Mouse (Mus musculus) Patski (cell line): Measurements from ENCODE around the gene H2afz. TPM values are rescaled to one million over a fixed set of nuclear protein-coding genes. Genes with fewer than 3 reads are reported as not detected.

Experiments
- ATAC-seq: fragments of 100-300 bp; one replicate; pipeline ENCODE4 v1.8.0; 2021
- CTCF ChIA-PET: fragments of 350-600 bp; sonication (Branson Sonifier 250); formaldehyde crosslinking; loops from one replicate; lab custom pipeline; 2022; ENCODE audit warnings: inconsistent platforms; lab: Charles Lee
- POLR2A ChIA-PET: fragments of 350-600 bp; sonication (Branson Sonifier 250); formaldehyde crosslinking; loops from one replicate; lab custom pipeline; 2022; ENCODE audit warnings: antibody characterized with exemption, inconsistent platforms; lab: Charles Lee
- DNase-seq: peaks from one replicate; pipeline ENCODE4 v3.0.0-alpha.2; 2011; ENCODE audit warnings: low read depth, low spot score
- H3K27me3 ChIP-seq: fragments of 371-371 bp; one replicate; pipeline ENCODE4 v1.5.1; 2021
- CTCF ChIP-seq: fragments of 100-300 bp; IDR thresholded peaks from one replicate; pipeline ENCODE4 v1.5.1; 2021
- in situ Hi-C: fragments of 300-500 bp; cut with MboI; formaldehyde crosslinking; loops from 3 replicates; pipeline ENCODE4 v1.11.1; 2018; ENCODE audit warnings: low pct_unique_long_range_greater_than_20kb, mixed read lengths
- polyA plus RNA-seq: library from polyadenylated mRNA; unstranded; gene quantifications from one replicate; pipeline ENCODE4 v1.2.3, GENCODE M21; 2021

The H2afz gene
- 779 TPM for polyA plus RNA-seq

DNA sequence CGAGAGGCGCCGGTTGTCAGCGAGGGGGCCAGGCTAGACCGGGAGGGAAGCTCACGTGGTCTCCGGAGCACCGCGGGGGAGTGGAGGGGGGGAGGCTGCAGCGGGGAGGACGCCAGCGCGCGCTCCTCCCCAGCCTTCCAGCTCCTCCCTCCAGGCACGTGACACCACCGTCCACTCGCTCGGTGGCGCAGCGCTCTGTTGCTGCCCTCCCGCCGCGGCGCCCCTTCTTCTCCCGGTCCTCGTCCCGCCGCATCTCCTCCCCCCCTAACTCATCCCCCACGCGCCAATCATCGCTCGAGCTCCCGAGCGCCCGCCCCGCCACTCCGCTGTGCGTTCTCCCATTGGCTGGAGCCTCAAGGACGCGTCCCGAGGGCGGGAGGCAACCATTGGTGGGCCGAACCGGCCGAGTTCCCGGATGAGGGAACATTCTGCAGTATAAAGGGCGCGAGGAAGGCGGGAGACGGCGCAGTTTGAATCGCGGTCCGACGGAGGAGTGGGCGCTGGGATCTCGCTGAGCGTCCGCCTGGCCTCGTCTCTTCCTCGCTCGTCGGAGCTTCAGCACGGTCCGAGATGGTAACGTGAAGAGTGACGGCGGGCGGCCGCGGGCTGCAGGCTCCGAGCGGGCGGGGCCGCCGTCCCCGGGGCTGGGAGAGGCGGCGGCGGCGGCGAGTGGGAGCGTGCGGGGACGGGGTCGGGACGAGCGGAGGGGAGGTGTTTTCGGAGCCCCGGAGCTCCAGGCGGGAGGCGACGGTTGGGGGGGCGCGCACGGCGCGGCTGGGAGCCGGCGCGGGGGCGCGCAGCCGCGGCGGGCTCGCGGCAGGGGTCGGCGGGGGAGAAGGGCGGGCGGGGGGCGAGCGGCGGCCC lies at the start of gene H2afz:
Gene H2afz, plus strand, starts transcription at position 364 of the 864 bp plus-strand sequence.
- ATAC-seq, result peak; percentile 90
- TF ChIP-seq CTCF, result no peak
- peak; percentile 95 for DNase-seq
- POLR2A ChIA-PET, result interaction anchor here (0.5 to 1.6 kb wide), 4 partner anchors 23 to 280 kb away, joined by 3 to 9 read pairs (median 4); partner anchors contain the start of gene Trmt10a
- no peaks in the 10 kb centered on the region for H3K27me3 ChIP-seq
- in situ Hi-C loops, result loop anchor here (5.0 kb wide), 1 partner anchor 87 kb away; no protein-coding TSS in a partner anchor
- CTCF ChIA-PET, result interaction anchor here (0.9 to 1.7 kb wide), 5 partner anchors 17 to 279 kb away, joined by 3 to 4 read pairs (median 3); no protein-coding TSS in a partner anchor

GRCm38 (mm10) chr3:137818713-137819112 lies 45.6 kb upstream of the H2afz start:
- POLR2A ChIA-PET, result interaction anchor here (0.6 kb wide), 1 partner anchor 32 kb away, joined by 4 read pairs; no protein-coding TSS in a partner anchor

GRCm38 (mm10) chr3:137820688-137821467 lies 43.4 kb upstream of the H2afz start:
- CTCF ChIA-PET, result interaction anchor here (0.9 kb wide), 1 partner anchor 8 kb away, joined by 3 read pairs; no protein-coding TSS in a partner anchor
- DNase-seq, result no peak
- TF ChIP-seq CTCF, result no peak
- in situ Hi-C loops, result no loop called here
- no peak for ATAC-seq
- H3K27me3 ChIP-seq, result no peaks in the 10 kb centered on the region
- POLR2A ChIA-PET, result interaction anchor here (0.5 kb wide), 1 partner anchor 29 kb away, joined by 4 read pairs; no protein-coding TSS in a partner anchor

More at GRCm38 (mm10) chr3:137818713-137819112, 45.6 kb upstream of the H2afz start:
- ATAC-seq (no peak), DNase-seq (no peak)
- TF ChIP-seq CTCF, result peak; percentile 43
- CTCF ChIA-PET, result interaction anchor here (0.9 to 3.0 kb wide), 8 partner anchors 11 to 43 kb away, joined by 3 to 12 read pairs (median 3); no protein-coding TSS in a partner anchor
- in situ Hi-C loops, result no loop called here
- no peaks in the 10 kb centered on the region for H3K27me3 ChIP-seq

- ATAC-seq, result no peak
- no peaks in the 10 kb centered on the region for H3K27me3 ChIP-seq
- CTCF ChIA-PET, result interaction anchor here (1.2 kb wide), 1 partner anchor 14 kb away, joined by 3 read pairs; no protein-coding TSS in a partner anchor
- POLR2A ChIA-PET, result no interaction called here
- no peak for DNase-seq
- no peak for TF ChIP-seq CTCF
- in situ Hi-C loops, result no loop called here
These were observed 41.0 kb upstream of the H2afz start for GRCm38 (mm10) chr3:137823317-137823716.

DNA sequence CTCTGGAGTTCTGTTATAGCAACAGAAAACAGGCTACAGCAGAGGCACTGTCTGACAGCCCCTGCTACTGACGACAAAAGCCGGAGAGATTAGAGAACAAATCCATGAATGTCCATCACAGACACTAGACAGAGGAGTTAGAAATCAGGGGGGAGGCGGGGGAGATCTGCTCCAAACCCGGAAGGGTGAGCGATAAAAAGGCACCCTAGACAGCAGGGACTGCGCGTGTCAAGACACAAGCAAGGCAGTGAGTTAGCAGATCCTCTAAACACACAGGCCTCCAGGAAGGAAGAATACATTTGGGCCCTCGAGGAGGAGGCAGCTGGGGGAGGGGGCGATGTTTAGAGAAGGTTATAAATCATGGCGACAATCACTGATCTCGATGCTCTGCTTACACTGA lies 36.6 kb upstream of the H2afz start:
- POLR2A ChIA-PET, result no interaction called here
- no peak for TF ChIP-seq CTCF
- H3K27me3 ChIP-seq, result no peaks in the 10 kb centered on the region
- CTCF ChIA-PET, result interaction anchor here (1.1 to 1.4 kb wide), 3 partner anchors 22 to 51 kb away, joined by 3 to 4 read pairs (median 4); no protein-coding TSS in a partner anchor
- DNase-seq (no peak), ATAC-seq (no peak)
- in situ Hi-C loops, result no loop called here

DNA sequence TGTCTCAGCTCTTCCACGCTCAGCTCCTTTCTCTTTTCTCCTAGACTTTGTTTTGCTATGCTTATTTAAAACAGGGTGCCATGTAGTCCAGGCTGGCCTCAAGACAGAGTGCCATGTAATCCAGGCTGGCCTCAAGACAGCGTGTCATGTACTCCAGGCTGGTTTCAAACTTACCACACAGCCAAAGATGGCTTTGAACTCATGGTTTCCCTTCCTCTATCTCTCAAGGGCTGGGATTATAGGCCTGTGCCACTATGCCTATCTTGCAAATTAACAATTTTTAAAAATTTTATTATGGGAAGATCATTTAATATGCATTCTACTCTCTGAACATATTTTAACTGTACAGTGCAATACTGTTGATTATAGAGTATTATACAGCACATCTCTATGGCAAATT lies 33.1 kb upstream of the H2afz start:
- in situ Hi-C loops, result no loop called here
- DNase-seq (no peak), ATAC-seq (no peak)
- H3K27me3 ChIP-seq, result no peaks in the 10 kb centered on the region
- ChIA-PET POLR2A (no interaction called here), CTCF (no interaction called here)
- TF ChIP-seq CTCF, result no peak

GRCm38 (mm10) chr3:137833128-137833527 lies 31.2 kb upstream of the H2afz start:
- in situ Hi-C loops, result no loop called here
- no peaks in the 10 kb centered on the region for H3K27me3 ChIP-seq
- TF ChIP-seq CTCF, result no peak
- CTCF ChIA-PET, result no interaction called here
- ATAC-seq (no peak), DNase-seq (no peak)
- POLR2A ChIA-PET, result interaction anchor here (0.6 kb wide), 1 partner anchor 120 kb away, joined by 3 read pairs; no protein-coding TSS in a partner anchor

GRCm38 (mm10) chr3:137833698-137834097 lies 30.6 kb upstream of the H2afz start:
- no peak for TF ChIP-seq CTCF
- ChIA-PET CTCF (no interaction called here), POLR2A (interaction anchor here (0.6 kb wide), 1 partner anchor 119 kb away, joined by 3 read pairs; no protein-coding TSS in a partner anchor)
- no peak for DNase-seq
- ATAC-seq, result no peak
- H3K27me3 ChIP-seq, result no peaks in the 10 kb centered on the region
- in situ Hi-C loops, result no loop called here

DNA sequence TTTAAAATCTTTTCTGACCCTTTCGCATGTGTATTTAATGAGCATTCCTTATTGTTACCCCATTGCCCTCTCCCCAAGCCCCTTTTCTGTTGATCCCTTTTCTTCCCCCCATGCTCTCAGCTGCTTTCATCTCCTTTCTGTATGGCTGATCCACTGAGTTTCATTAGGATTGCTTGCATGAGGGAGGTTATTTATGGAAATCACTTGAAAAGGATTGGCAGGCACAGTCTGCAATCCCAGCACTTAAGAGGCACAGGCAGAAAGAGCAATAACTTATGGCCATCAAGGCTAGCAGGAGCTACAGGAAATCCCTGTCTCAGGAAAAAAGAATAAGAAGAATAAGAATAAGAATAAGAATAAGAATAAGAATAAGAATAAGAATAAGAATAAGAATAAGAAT lies 27.7 kb upstream of the H2afz start:
- TF ChIP-seq CTCF, result no peak
- in situ Hi-C loops, result no loop called here
- POLR2A ChIA-PET, result no interaction called here
- CTCF ChIA-PET, result interaction anchor here (1.1 to 1.4 kb wide), 2 partner anchors 10 to 13 kb away, joined by 3 read pairs; no protein-coding TSS in a partner anchor
- no peak for DNase-seq
- H3K27me3 ChIP-seq, result no peaks in the 10 kb centered on the region
- ATAC-seq, result no peak

- CTCF ChIA-PET, result no interaction called here
- no peaks in the 10 kb centered on the region for H3K27me3 ChIP-seq
- in situ Hi-C loops, result no loop called here
- POLR2A ChIA-PET, result no interaction called here
- no peak for TF ChIP-seq CTCF
- no peak for DNase-seq
- no peak for ATAC-seq
These were observed 26.1 kb upstream of the H2afz start for GRCm38 (mm10) chr3:137838160-137838559.
